Mouse (Mus musculus) A20 (cell line): Measurements from ENCODE around the gene Vasn.
A peak's percentile ranks its signal among the peaks of the same experiment; 100 is the strongest.

Experiments
- DNase-seq: peaks from one replicate; pipeline ENCODE4 v3.0.0-alpha.2; 2011; ENCODE audit warnings: low read depth, low spot score

The Vasn gene

GRCm38 (mm10) chr16:4606431-4607084 lies 33.2 kb upstream of the Vasn start:
- no peak for DNase-seq

- DNase-seq, result peak; percentile 82
Measured at GRCm38 (mm10) chr16:4607818-4608531, 31.8 kb upstream of the Vasn start.

- DNase-seq, result no peak
Measured at GRCm38 (mm10) chr16:4608532-4609059, 31.1 kb upstream of the Vasn start.

GRCm38 (mm10) chr16:4611193-4611592 lies 28.5 kb upstream of the Vasn start:
- DNase-seq, result no peak

GRCm38 (mm10) chr16:4611676-4612075 lies 28.1 kb upstream of the Vasn start:
- DNase-seq, result no peak

GRCm38 (mm10) chr16:4613736-4614135 lies 26.0 kb upstream of the Vasn start:
- no peak for DNase-seq

- DNase-seq, result no peak
Measured at GRCm38 (mm10) chr16:4614639-4615038, 25.1 kb upstream of the Vasn start.

GRCm38 (mm10) chr16:4615297-4615696 lies 24.4 kb upstream of the Vasn start:
- DNase-seq, result no peak

- DNase-seq, result no peak
Measured at GRCm38 (mm10) chr16:4616829-4617228, 22.9 kb upstream of the Vasn start.

- no peak for DNase-seq
Measured at GRCm38 (mm10) chr16:4624074-4624473, 15.7 kb upstream of the Vasn start.

- peak; percentile 93 for DNase-seq
Measured at GRCm38 (mm10) chr16:4624481-4625110, 15.1 kb upstream of the Vasn start, which contains the start of gene Pam16. TSS of gene Pam16 (minus strand) at chr16:4624988.

- DNase-seq, result no peak
Measured at GRCm38 (mm10) chr16:4627105-4627504, 12.6 kb upstream of the Vasn start.

GRCm38 (mm10) chr16:4628898-4629419 lies 10.8 kb upstream of the Vasn start:
- DNase-seq, result no peak

- peak; percentile 70 for DNase-seq
Measured at GRCm38 (mm10) chr16:4629950-4630349, 9.8 kb upstream of the Vasn start.

- no peak for DNase-seq
Measured at GRCm38 (mm10) chr16:4632050-4632449, 7.7 kb upstream of the Vasn start.

GRCm38 (mm10) chr16:4633661-4634060 lies 6.1 kb upstream of the Vasn start:
- DNase-seq, result no peak

GRCm38 (mm10) chr16:4634681-4635080 lies 5.1 kb upstream of the Vasn start:
- DNase-seq, result no peak

- no peak for DNase-seq
Measured at GRCm38 (mm10) chr16:4635760-4636159, 4.0 kb upstream of the Vasn start.

- DNase-seq, result no peak
Measured at GRCm38 (mm10) chr16:4638891-4639390, 800 bp upstream of the Vasn start.

GRCm38 (mm10) chr16:4640267-4641005 lies 695 bp downstream of the Vasn start:
- peak; percentile 73 for DNase-seq

GRCm38 (mm10) chr16:4641119-4641838 lies 1.5 kb downstream of the Vasn start:
- DNase-seq, result peak; percentile 24
